Mouse (Mus musculus): ENCODE results near the gene Mrgprg.

Gene Mrgprg

GRCm38 (mm10) chr7:143755357-143756124 is 11.3 kb downstream of the Mrgprg start:
- DNase-seq: no peak

- DNase-seq: peak; percentile 40
Observed at GRCm38 (mm10) chr7:143753990-143754715, 12.6 kb downstream of the Mrgprg start.

- no peak for DNase-seq
Observed at GRCm38 (mm10) chr7:143752606-143753005, 14.2 kb downstream of the Mrgprg start.

GRCm38 (mm10) chr7:143752056-143752455 is 14.7 kb downstream of the Mrgprg start:
- DNase-seq: no peak

GRCm38 (mm10) chr7:143751380-143751779 is 15.4 kb downstream of the Mrgprg start:
- no peak for DNase-seq

GRCm38 (mm10) chr7:143749045-143749444 is 17.7 kb downstream of the Mrgprg start:
- no peak for DNase-seq

- peak; percentile 73 for DNase-seq
Observed at GRCm38 (mm10) chr7:143748041-143748868, 18.5 kb downstream of the Mrgprg start.

GRCm38 (mm10) chr7:143740653-143741052 is 26.1 kb downstream of the Mrgprg start:
- DNase-seq: no peak

GRCm38 (mm10) chr7:143739511-143740461 is 27.0 kb downstream of the Mrgprg start:
- DNase-seq: no peak

- DNase-seq: no peak
Observed at GRCm38 (mm10) chr7:143738601-143739006, 28.2 kb downstream of the Mrgprg start.

- DNase-seq: no peak
Observed at GRCm38 (mm10) chr7:143738194-143738593, 28.6 kb downstream of the Mrgprg start.

- DNase-seq: no peak
Observed at GRCm38 (mm10) chr7:143733746-143734145, 33.0 kb downstream of the Mrgprg start.

GRCm38 (mm10) chr7:143729886-143730285 is 36.9 kb downstream of the Mrgprg start:
- no peak for DNase-seq

- DNase-seq: no peak
Observed at GRCm38 (mm10) chr7:143726396-143726795, 40.4 kb downstream of the Mrgprg start.

GRCm38 (mm10) chr7:143723841-143724240 is 43.0 kb downstream of the Mrgprg start:
- no peak for DNase-seq

GRCm38 (mm10) chr7:143722646-143723045 is 44.1 kb downstream of the Mrgprg start:
- DNase-seq: no peak

GRCm38 (mm10) chr7:143717811-143718210 is 49.0 kb downstream of the Mrgprg start:
- no peak for DNase-seq
